Mouse (Mus musculus) urinary bladder, postnatal 4 days (tissue): ENCODE results near the gene Tepsin.

Experiments
- DNase-seq, 2 experiments: peaks; one replicate each; pipeline ENCODE4 v3.0.0; 2021 to 2022; ENCODE audit warnings: low spot score in 2 of 2

Tepsin gene

DNA sequence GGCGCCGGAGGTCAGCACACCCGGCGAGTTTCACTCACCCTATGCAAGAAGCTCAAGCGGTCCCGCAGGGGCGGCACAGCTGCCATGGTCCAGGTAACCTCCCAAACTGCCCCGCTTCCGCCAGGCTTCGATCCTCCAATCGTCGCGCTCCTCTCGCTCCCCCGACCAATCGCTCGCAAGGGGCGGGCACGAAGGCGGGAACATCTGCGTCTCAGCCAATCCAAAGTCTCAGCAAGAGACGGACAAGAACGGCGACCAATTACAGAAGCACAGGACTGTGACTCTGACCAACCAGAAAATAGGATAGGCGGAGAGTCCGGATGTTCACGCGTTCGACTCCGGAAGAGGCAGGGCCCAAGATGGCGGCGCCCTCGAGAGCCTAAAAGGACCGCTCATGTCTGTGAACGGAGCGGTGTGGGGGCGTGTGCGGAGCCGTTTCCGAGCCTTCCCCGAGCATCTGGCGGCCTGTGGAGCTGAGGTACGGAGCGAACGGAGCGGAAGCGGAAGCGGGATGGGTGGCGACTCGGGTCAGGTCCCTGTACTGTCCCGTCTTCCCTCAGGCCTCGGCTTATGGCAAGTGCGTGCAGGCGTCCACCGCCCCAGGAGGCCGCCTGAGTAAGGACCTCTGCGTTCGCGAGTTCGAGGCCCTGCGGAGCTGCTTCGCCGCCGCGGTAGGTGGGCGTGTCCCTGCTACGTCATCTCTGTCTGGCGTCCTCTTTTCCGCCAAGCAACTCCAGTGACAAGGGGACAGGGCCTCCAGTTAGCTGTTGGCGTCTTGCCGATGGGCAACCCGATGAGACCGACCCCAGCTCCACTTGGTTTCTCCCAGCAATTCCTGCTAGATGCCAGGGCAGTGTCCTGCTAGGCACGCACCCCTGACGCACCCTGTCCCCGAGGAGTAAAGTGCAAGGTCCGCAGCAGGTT lies at the start of gene Tepsin, which contains the start of gene Ndufaf8:
Gene Tepsin, minus strand, starts transcription at position 144 of the 924 bp plus-strand sequence.
Gene Ndufaf8, plus strand, starts transcription at position 341 of the 924 bp plus-strand sequence.
- peak; percentile 97 to 99 for DNase-seq

DNA sequence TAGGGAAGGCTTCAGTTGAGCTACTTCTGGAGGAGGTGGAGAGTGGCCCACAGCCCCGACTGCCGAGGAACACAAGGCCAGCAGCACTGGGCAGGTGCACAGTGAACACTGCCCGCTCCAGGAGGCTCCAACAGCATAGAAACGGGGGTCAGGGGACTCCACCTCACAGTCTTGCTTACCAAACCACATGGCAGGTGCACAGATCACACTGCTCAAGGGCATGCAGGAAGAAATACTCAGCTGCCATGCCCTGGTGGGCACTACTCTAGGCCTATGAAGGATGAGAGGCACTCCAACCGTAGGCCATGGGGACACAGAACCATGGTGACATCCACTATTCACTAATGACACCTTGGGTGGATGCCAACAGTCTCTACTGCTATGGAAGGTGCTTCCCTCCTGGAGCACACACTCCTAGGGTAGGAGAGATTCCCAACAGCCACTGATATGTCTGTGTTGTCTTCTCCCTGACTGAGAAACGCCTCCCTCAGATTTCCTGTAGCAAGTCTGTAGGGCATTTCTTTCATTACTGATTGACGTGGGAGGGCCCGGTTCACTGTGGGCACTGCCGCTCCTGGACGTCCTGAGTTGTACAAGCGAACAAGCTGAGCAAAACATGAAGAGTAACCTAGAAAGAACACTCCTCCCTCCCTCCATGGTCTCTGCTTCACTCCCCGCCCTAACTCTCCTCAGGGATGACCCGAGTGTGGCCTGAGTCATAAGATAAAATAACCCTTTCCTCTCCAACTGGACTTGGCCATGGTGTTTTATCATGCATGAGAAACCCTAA lies 45.4 kb upstream of the Tepsin start:
- no peak for DNase-seq

DNA sequence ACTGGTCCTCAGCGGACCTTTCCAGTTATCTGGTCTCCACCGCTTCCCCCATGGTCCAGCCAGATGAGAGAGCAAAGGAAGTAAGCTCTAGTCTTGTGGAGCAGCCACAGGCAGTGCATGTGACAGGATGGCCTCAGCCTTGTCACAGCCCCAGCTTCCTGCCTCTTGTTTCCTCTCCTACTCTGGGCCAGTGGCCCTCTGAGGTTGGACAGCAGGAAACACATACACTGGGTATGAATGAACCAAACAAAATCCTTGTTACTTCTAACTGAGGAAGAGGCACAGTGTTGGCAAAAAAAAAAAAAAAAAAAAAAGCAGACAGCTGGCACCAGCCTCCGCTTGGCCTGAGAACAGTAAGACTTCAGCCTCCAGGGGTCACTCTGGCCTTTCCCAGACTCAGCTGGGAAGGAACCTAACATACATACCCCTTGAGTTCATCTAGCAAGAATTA lies 44.1 kb upstream of the Tepsin start:
- no peak for DNase-seq

DNA sequence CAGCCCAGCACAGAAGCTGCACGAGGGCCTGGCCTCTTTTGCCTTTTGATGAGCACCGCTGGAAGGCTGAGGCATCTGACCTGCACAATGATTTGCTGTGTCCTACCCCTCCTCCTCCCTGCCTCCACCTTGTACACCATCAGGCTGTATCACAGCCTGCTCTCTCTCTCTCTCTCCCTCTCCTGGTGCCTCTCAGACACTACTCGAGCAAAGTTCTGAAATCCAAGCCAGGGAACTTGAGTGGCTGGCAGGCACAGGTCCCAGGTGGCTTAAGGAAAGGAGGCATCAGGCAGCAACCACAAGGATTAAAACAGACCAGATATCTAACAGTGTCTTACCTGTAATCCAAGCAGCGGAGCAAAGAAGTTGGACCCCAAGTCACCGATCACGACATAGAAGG lies 41.7 kb upstream of the Tepsin start:
- DNase-seq, result no peak

- DNase-seq, result no peak
Observed at GRCm38 (mm10) chr11:120139309-120139731, 40.8 kb upstream of the Tepsin start.

DNA sequence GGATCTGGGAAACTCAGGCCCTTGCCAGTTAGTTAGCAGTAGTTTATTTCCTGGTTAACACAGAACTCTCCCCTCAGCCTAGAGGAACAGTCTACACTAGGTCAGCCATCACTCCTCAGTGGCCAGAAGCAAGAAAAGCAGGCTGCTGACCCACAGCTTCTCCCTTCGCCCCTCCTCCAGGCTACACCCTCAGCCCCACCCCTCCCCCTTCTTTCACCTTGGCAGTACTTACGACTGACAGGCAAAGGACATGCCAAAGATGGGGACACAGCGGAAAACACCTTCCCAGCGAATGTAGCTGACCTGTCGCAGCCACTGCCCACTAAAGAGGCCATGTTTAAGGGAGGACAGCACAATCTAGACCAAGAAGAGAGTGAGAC lies 39.1 kb upstream of the Tepsin start:
- no peak for DNase-seq

DNA sequence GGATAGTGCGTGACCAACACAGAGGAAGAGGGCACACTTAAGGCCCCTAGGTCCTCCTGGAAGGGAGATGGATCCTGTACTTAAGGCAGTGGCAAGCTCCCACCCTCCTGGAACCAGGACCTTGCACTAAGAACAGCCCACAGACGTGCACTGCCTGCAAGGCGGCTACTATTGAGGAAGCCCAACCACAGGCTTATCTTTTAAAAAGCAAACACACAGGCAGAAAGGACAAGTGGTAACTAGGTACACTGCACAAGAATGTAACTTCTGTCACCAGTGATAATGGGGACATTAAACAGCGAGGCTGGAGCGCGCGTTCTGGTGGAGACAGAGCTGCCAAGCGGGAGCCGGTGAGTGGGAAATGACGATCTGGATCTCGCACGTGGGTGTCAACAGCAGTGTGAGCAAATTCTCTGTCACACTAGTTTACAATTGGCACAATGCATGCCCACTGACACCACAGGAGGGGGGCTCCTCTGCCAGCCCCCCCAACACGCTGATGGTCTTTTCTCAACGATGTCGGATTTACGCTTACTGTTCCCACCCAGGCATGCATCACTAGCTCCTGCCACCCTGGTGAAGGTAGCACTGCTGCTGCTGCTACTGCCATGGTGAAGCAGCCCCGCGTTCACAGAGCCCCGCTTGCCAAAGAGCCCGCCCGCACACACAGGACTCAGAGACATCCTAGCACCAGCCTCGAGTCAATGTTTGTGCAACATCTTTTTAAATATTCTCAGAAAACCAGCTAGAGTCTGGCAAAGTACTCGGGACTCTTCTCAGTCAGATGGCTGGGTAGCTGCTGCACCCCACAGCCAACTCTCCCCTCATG lies 38.5 kb upstream of the Tepsin start:
- DNase-seq, result no peak

DNA sequence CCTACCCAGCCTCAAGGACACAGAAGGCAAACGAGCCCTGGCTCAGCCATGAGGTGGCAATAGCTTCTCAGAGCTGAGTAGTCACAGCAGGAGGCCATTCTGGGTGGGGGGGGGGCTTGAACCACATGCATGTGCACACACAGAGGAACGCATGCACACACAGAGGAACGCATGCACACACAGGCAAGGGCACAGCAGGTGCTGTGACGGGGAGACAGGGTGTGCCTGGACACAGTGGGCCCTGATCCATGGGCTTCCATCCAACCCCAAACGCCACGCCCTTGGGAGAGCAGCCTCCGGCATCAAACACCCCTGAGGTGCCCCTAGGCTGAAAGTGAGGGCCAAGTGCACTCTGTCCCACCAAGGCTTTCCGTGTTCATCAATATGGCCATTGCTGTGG lies 37.7 kb upstream of the Tepsin start:
- DNase-seq, result no peak

- DNase-seq, result no peak
Observed at GRCm38 (mm10) chr11:120134847-120135530, 36.5 kb upstream of the Tepsin start.

- DNase-seq, result no peak
Observed at GRCm38 (mm10) chr11:120134148-120134547, 35.6 kb upstream of the Tepsin start.

DNA sequence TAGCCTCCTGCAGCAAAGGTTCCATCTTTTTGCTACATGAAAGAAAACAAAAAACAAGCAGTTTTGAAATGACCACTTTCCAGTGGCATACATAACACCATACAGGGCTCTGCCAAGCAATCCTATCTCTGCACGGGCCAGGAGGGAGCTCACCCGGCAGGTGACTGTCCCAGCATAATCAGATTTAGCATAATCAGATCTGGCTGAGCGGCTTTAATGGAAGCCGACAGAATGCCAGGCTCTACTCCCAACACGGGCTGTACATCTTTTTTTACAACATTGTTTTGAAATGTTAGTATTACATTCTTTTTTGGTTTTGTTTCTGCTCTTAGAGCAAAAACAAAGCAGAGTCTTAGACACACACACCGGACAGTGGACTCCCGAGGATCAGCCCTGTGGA lies 30.8 kb upstream of the Tepsin start:
- no peak for DNase-seq

- no peak for DNase-seq
Observed at GRCm38 (mm10) chr11:120126845-120127244, 28.3 kb upstream of the Tepsin start.

DNA sequence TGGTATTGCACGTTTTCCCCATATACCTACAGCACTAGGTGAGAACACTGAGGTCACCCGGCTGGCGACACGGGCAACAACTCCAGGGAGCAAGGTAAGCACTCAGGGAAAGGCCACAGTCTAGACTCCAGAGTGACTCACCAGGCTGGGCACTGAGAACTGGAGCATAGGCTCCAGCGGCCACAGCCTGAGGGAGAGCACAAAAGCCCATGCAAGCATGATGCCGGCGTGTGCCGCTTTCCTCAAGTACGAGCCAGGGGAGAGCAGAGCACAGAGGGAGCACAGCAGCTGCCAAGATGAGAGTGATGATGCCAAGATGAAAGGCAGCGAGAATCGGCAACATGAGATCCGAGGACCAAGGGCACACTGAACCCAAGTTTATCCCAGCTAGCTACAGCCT lies 23.6 kb upstream of the Tepsin start:
- DNase-seq, result no peak

- DNase-seq, result peak in 1 of 2 experiments; percentile 69
Observed at GRCm38 (mm10) chr11:120120642-120121420, 22.3 kb upstream of the Tepsin start.

GRCm38 (mm10) chr11:120119936-120120541 lies 21.5 kb upstream of the Tepsin start:
- no peak for DNase-seq

DNA sequence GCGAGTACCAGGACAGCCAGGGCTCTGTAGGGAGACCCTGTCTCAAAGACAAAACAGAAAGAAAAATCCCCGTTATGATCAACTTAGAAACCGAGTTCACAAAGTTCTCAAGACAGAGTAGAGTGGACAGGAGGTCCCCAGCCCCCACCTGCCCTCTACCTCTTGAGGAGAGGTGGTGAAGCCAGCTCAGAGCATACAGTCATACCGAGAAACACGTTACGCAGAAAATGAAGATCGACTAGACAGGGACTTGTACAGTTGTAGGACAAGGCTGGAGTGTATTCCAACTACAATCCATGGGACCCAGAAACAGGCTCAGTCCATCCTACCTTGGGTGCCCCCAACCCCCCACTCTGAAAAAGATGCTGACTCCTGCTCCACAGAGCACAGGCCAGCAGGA lies 20.6 kb upstream of the Tepsin start:
- DNase-seq, result no peak

GRCm38 (mm10) chr11:120117626-120118025 lies 19.1 kb upstream of the Tepsin start:
- no peak for DNase-seq

DNA sequence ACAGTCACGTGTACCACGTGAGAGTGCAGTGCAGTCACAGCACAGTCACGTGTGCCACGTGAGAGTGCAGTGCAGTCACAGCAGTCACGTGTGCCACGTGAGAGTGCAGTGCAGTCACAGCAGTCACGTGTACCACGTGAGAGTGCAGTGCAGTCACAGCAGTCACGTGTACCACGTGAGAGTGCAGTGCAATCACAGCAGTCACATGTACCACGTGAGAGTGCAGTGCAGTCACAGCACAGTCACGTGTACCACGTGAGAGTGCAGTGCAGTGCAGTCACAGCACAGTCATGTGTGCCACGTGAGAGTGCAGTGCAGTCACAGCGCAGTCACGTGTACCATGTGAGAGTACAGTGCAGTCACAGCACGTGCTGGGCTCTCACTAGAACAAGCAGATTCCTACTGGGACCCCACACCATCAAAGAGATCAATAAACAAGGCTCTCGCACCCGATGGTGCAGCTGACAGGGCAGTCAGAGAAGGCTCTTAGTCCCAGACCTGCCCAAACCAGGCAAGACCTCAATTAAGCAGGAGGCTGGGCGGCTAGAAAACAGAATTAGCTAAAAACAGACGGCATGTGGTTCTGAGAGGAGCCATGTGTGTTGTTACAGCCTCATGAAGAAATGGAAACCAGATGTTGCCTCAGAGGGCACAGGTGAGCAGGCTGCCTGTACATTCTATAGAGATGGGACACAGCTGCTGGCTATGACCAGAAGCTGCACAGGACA lies 16.1 kb upstream of the Tepsin start:
- DNase-seq, result no peak

- no peak for DNase-seq
Observed at GRCm38 (mm10) chr11:120112136-120112535, 13.6 kb upstream of the Tepsin start.
